In the genomic region with DNA sequence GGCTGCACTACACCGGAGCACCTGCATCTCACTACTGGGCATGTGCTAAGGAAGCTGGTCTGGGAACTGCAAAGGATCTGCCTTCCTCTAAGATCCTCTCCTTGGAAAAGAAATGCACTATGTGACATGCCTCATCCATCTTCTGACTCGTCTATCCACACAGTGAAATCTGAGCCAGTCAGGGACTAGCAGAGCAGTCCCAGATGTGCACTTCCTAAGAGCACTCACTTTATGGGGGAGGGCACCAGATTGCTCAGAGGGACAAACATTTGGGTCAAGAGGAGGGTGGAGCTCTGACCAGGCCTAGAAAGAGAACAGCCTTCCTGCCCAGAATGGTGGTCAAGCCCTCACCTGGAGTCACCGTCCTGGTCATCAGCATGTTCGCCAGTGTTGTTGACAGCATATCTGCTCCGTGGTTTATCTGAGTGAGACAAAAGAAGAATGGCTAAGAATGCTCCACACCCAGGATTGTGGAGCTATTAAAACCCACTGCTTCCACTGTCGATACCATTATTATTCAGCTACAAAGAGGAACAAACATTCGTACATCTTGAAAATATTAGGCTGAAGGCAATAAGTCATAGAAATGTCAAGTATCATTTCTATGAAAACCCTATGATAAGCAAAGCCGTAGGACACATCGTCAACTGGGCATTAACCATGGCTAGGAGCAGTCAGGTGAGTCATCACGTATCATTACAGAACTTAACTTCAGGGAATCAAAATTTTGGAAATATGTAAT, we compare ENCODE assay signal across 16 mouse cellular contexts. TPM values are rescaled to one million over a fixed set of nuclear protein-coding genes. Genes with fewer than 3 reads are reported as not detected.
DNase-seq lines count a peak whose midpoint lies in the region; ATAC-seq lines count a peak whose summit lies in the region.
"Had no signal": no experiment of that assay in that cellular context is flagged by ENCODE, and none has a peak within 500 bp of the region (broad histone marks: within the 10 kb centered on the region; RNA-seq: fewer than 3 reads in every experiment).

No protein-coding gene starts in this region.

- 0 out of 2 replicates have a peak, but pooled peaks cover 3% of the 10 kb centered on the region for H3K4me1 ChIP-seq in kidney, embryonic 14.5 days (ENCODE audit: control insufficient read depth, insufficient read depth, low read length)
- peaks cover 76% of the 10 kb centered on the region for H3K4me1 ChIP-seq in liver, embryonic 15.5 days (replicated peaks)

- 64% methylated on average over 10 of the region's 10 CpGs for WGBS in kidney, embryonic 14.5 days
- 78% methylated on average over 10 of the region's 10 CpGs for WGBS in liver, embryonic 15.5 days (ENCODE audit: insufficient replicate concordance)

- no peaks in the 10 kb centered on the region for H3K9me3 ChIP-seq in kidney, embryonic 14.5 days (ENCODE audit: control insufficient read depth, low read length)
- H3K9me3 ChIP-seq in liver, embryonic 15.5 days (replicated peaks), result no peaks in the 10 kb centered on the region

- H3K36me3 ChIP-seq in kidney, embryonic 14.5 days (ENCODE audit: control insufficient read depth, insufficient read depth, low read length), result peaks cover 11% of the 10 kb centered on the region
- peaks cover 43% of the 10 kb centered on the region for H3K36me3 ChIP-seq in liver, embryonic 15.5 days (replicated peaks)

- no peak overlapping the region for H3K9ac ChIP-seq in kidney, embryonic 14.5 days (ENCODE audit: low read depth, low read length)
- peak overlapping the region; percentile 44 for H3K9ac ChIP-seq in liver, embryonic 15.5 days

- H3K4me3 ChIP-seq in kidney, embryonic 14.5 days (ENCODE audit: low read length), result no peak overlapping the region
- H3K4me3 ChIP-seq in liver, embryonic 15.5 days (replicated peaks), result no peak overlapping the region
- H3K4me3 ChIP-seq: layer of hippocampus, adult 2 months had no signal

- no peak overlapping the region for H3K4me2 ChIP-seq in kidney, embryonic 14.5 days (replicated peaks; ENCODE audit: low read depth, low read length)
- no peak overlapping the region for H3K4me2 ChIP-seq in liver, embryonic 15.5 days

- no peak overlapping the region for H3K27ac ChIP-seq in kidney, embryonic 14.5 days (ENCODE audit: low read depth, low read length)
- peak overlapping the region; percentile 97 for H3K27ac ChIP-seq in liver, embryonic 15.5 days (replicated peaks)
- H3K27ac ChIP-seq: layer of hippocampus, adult 2 months had no signal

- peak; percentile 52 for ATAC-seq in kidney, embryonic 14.5 days (ENCODE audit: low FRiP score, low TSS enrichment)
- no peak for ATAC-seq in liver, embryonic 15.5 days (ENCODE audit: insufficient read depth)
- no peak for ATAC-seq in inflammation-experienced regulatory T-cells, adult 6 months
- ATAC-seq: intestine, postnatal 0 days had no signal

- H3K27me3 ChIP-seq in kidney, embryonic 14.5 days (ENCODE audit: control insufficient read depth, insufficient read depth, low read length), result no peaks in the 10 kb centered on the region
- no peaks in the 10 kb centered on the region for H3K27me3 ChIP-seq in liver, embryonic 15.5 days

- peak; percentile 24 for DNase-seq in adrenal gland, postnatal 14 days
- no peak for DNase-seq in adrenal gland, postnatal 25 days
- DNase-seq in kidney, postnatal 36 days, result no peak
- peak; percentile 73 for DNase-seq in embryo, embryonic 10 days (ENCODE audit: low spot score)
- no peak for DNase-seq in thymus, postnatal 10 days (ENCODE audit: low spot score in 2 of 2)
- DNase-seq: cerebellum, adult 11-12 months; gastrocnemius, postnatal 36 days; right cerebral cortex, adult 18-20 months; thymus, postnatal 4 days had no signal

RNA-seq across cellular contexts. Expression of a gene that starts 4.7 kb away (rescaled TPM):
- 45.3 and 54.8 TPM in 2 replicates for total RNA-seq in adrenal gland, postnatal 14 days (2021)
- 79.0 and 83.9 TPM in 2 replicates for total RNA-seq in adrenal gland, postnatal 25 days (2021)
- 27.5 and 45.5 TPM in 2 replicates for polyA plus RNA-seq in kidney, embryonic 14.5 days (2014; fragmentation: Nextera tagmentation; extraction: Ambion mirVana)
- 28.1 and 31.9 TPM in 2 replicates for polyA plus RNA-seq in liver, embryonic 15.5 days (2015; fragmentation: Nextera tagmentation; extraction: Ambion mirVana)
- polyA plus RNA-seq in inflammation-experienced regulatory T-cells, adult 6 months (2017; shearing (Covaris generic)), result 10 to 100 TPM; 27.3 to 55.0 (median 45.7) TPM

RNA-seq across cellular contexts. Expression of a gene that starts 13.4 kb away (rescaled TPM):
- total RNA-seq in adrenal gland, postnatal 14 days (2021), result not detected in 2 replicates
- not detected in 2 replicates for total RNA-seq in adrenal gland, postnatal 25 days (2021)
- polyA plus RNA-seq in kidney, embryonic 14.5 days (2014; fragmentation: Nextera tagmentation; extraction: Ambion mirVana), result 87.6 and 90.7 TPM in 2 replicates
- polyA plus RNA-seq in liver, embryonic 15.5 days (2015; fragmentation: Nextera tagmentation; extraction: Ambion mirVana), result 72.6 and 109 TPM in 2 replicates
- not detected for polyA plus RNA-seq in inflammation-experienced regulatory T-cells, adult 6 months (2017; shearing (Covaris generic))
- total RNA-seq: gastrocnemius, postnatal 36 days; layer of hippocampus, adult 2 months; left cerebral cortex, adult 8-10 months; liver, adult 2 months had no signal
- polyA plus RNA-seq: liver, adult 2 months had no signal

RNA-seq across cellular contexts. Expression of a gene that starts 20.5 kb away (rescaled TPM):
- total RNA-seq in adrenal gland, postnatal 14 days (2021), result 9,215 and 11,792 TPM in 2 replicates
- 2,198 and 2,224 TPM in 2 replicates for total RNA-seq in adrenal gland, postnatal 25 days (2021)
- 2,390 and 2,705 TPM in 2 replicates for polyA plus RNA-seq in kidney, embryonic 14.5 days (2014; fragmentation: Nextera tagmentation; extraction: Ambion mirVana)
- polyA plus RNA-seq in liver, embryonic 15.5 days (2015; fragmentation: Nextera tagmentation; extraction: Ambion mirVana), result 74,460 and 76,487 TPM in 2 replicates
- 1 to 10 TPM; 3.7 to 7.5 (median 6.0) TPM for polyA plus RNA-seq in inflammation-experienced regulatory T-cells, adult 6 months (2017; shearing (Covaris generic))

RNA-seq across cellular contexts. Expression of a gene that starts 23.9 kb away (rescaled TPM):
- total RNA-seq in adrenal gland, postnatal 14 days (2021), result 2.8 and 3.2 TPM in 2 replicates
- 0.64 TPM in 1 of 2 replicates, not detected in the other for total RNA-seq in adrenal gland, postnatal 25 days (2021)
- 0.69 and 1.6 TPM in 2 replicates for polyA plus RNA-seq in kidney, embryonic 14.5 days (2014; fragmentation: Nextera tagmentation; extraction: Ambion mirVana)
- polyA plus RNA-seq in liver, embryonic 15.5 days (2015; fragmentation: Nextera tagmentation; extraction: Ambion mirVana), result 139 and 151 TPM in 2 replicates
- polyA plus RNA-seq in inflammation-experienced regulatory T-cells, adult 6 months (2017; shearing (Covaris generic)), result not detected
- total RNA-seq: gastrocnemius, postnatal 36 days; liver, adult 2 months had no signal
- polyA plus RNA-seq: intestine, postnatal 0 days; liver, adult 2 months had no signal

RNA-seq across cellular contexts. Expression of a gene that starts 33.4 kb away (rescaled TPM):
- 8,335 and 10,867 TPM in 2 replicates for total RNA-seq in adrenal gland, postnatal 14 days (2021)
- 1,730 and 2,563 TPM in 2 replicates for total RNA-seq in adrenal gland, postnatal 25 days (2021)
- 5,998 and 6,905 TPM in 2 replicates for polyA plus RNA-seq in kidney, embryonic 14.5 days (2014; fragmentation: Nextera tagmentation; extraction: Ambion mirVana)
- polyA plus RNA-seq in liver, embryonic 15.5 days (2015; fragmentation: Nextera tagmentation; extraction: Ambion mirVana), result 175,652 and 176,876 TPM in 2 replicates
- 10 to 100 TPM; 11.3 to 24.9 (median 18.9) TPM for polyA plus RNA-seq in inflammation-experienced regulatory T-cells, adult 6 months (2017; shearing (Covaris generic))

Comparison
In these comparisons a context has a peak if more than half of its experiments do, and no peak if none do; other contexts are left out.
1. DNase-seq: peak in adrenal gland, postnatal 14 days (single experiment) and embryo, embryonic 10 days (single experiment); none in adrenal gland, postnatal 25 days (single experiment), kidney, postnatal 36 days (0 of 2) and thymus, postnatal 10 days (0 of 2).
2. RNA of a gene that starts 13.4 kb away (polyA plus RNA-seq): 72.6 to 109 TPM in liver, embryonic 15.5 days and 87.6 to 90.7 TPM in kidney, embryonic 14.5 days; not detected in inflammation-experienced regulatory T-cells, adult 6 months; every median in the first group is over 10 times any median in the second.
3. RNA of a gene that starts 20.5 kb away (polyA plus RNA-seq): 74,460 to 76,487 TPM in liver, embryonic 15.5 days and 2,390 to 2,705 TPM in kidney, embryonic 14.5 days; 3.7 to 7.5 TPM in inflammation-experienced regulatory T-cells, adult 6 months; every median in the first group is over 100 times any median in the second.